Mouse (Mus musculus) MEL (cell line): ENCODE results near the gene Enpp6. TPM values are rescaled to one million over a fixed set of nuclear protein-coding genes. Genes with fewer than 3 reads are reported as not detected.

Source experiments
- DNase-seq: peaks from one replicate; pipeline ENCODE4 v3.0.0; 2011; ENCODE audit warnings: low read depth, low spot score
- H3K27ac ChIP-seq: 2 replicates; pipeline ENCODE4 v1.5.1; 2012; ENCODE audit warnings: low read depth, mild to moderate bottlenecking, control low read depth, low read length, moderate library complexity; ENCODE audit not compliant: control insufficient read depth
- H3K27me3 ChIP-seq, 2 experiments: fragments of 150-350 bp in 1 of 2; sonication (generic) in 1 of 2; 2 replicates each; pipeline ENCODE4 v1.6.1; 2012; ENCODE audit warnings: low read length in 2 of 2, mild to moderate bottlenecking in 2 of 2, improper control_type of control experiment in 1 of 2, moderate library complexity in 1 of 2; ENCODE audit not compliant: insufficient read depth in 2 of 2, control insufficient read depth in 1 of 2
- H3K36me3 ChIP-seq, 2 experiments: 2 replicates each; pipeline ENCODE4 v1.6.1; 2012 to 2014; ENCODE audit warnings: low read length in 2 of 2, improper control_type of control experiment in 1 of 2, inconsistent platforms in 1 of 2, mild to moderate bottlenecking in 1 of 2; ENCODE audit not compliant: insufficient read depth in 2 of 2, control insufficient read depth in 1 of 2
- H3K4me1 ChIP-seq, 2 experiments: fragments of 150-350 bp in 1 of 2; sonication (generic) in 1 of 2; 2 replicates each; pipeline ENCODE4 v1.6.1; 2012; ENCODE audit warnings: low read length in 2 of 2, improper control_type of control experiment in 1 of 2, mild to moderate bottlenecking in 1 of 2; ENCODE audit not compliant: insufficient read depth in 2 of 2, control insufficient read depth in 1 of 2
- H3K4me3 ChIP-seq, 2 experiments: fragments of 150-350 bp in 1 of 2; sonication (generic) in 1 of 2; 2 replicates each; pipeline ENCODE4 v1.5.1; 2012; ENCODE audit warnings: low read depth in 2 of 2, low read length in 2 of 2, mild to moderate bottlenecking in 2 of 2, moderate library complexity in 2 of 2, control low read depth in 1 of 2, improper control_type of control experiment in 1 of 2; ENCODE audit not compliant: control insufficient read depth in 1 of 2, insufficient read depth in 1 of 2
- H3K79me2 ChIP-seq: 2 replicates; pipeline ENCODE4 v1.6.1; 2012; ENCODE audit warnings: mild to moderate bottlenecking, low read length, moderate library complexity; ENCODE audit not compliant: control insufficient read depth, poor library complexity, insufficient read depth
- H3K9ac ChIP-seq: 2 replicates; pipeline ENCODE4 v1.6.1; 2012; ENCODE audit warnings: low read depth, mild to moderate bottlenecking, control low read depth, low read length, moderate library complexity; ENCODE audit not compliant: control insufficient read depth, poor library complexity, severe bottlenecking
- H3K9me3 ChIP-seq: fragments of 150-350 bp; sonication (generic); replicated peaks from 2 replicates; pipeline ENCODE4 v1.6.1; 2012; ENCODE audit warnings: mild to moderate bottlenecking, low read length, improper control_type of control experiment, moderate library complexity; ENCODE audit not compliant: insufficient read depth
- E2F4 ChIP-seq: IDR thresholded peaks from 2 replicates; pipeline ENCODE4 v1.6.1; 2011; ENCODE audit warnings: low read depth, low read length, improper control_type of control experiment, borderline replicate concordance
- EP300 ChIP-seq, 2 experiments: IDR thresholded peaks; 2 replicates each; pipeline ENCODE4 v1.6.1; 2011; ENCODE audit warnings: improper control_type of control experiment in 2 of 2, low read length in 2 of 2, low read depth in 1 of 2, mild to moderate bottlenecking in 1 of 2
- GABPA ChIP-seq: IDR thresholded peaks from 2 replicates; pipeline ENCODE4 v1.6.1; 2012; ENCODE audit warnings: low read depth, mild to moderate bottlenecking, inconsistent platforms, low read length, improper control_type of control experiment, moderate library complexity
- GATA1 ChIP-seq: IDR thresholded peaks from 2 replicates; pipeline ENCODE4 v1.6.1; 2011; ENCODE audit warnings: low read depth, low read length, improper control_type of control experiment
- KAT2A ChIP-seq: conservative IDR thresholded peaks from 2 replicates; pipeline ENCODE4 v1.6.1; 2012; ENCODE audit warnings: low read depth, low read length, improper control_type of control experiment, inconsistent platforms
- MAFK ChIP-seq: IDR thresholded peaks from 2 replicates; pipeline ENCODE4 v1.6.1; 2011; ENCODE audit warnings: low read depth, mild to moderate bottlenecking, low read length, improper control_type of control experiment, borderline replicate concordance
- MAZ ChIP-seq: IDR thresholded peaks from 2 replicates; pipeline ENCODE4 v1.6.1; 2012; ENCODE audit warnings: low read depth, mild to moderate bottlenecking, inconsistent platforms, low read length, improper control_type of control experiment
- MXI1 ChIP-seq: IDR thresholded peaks from 2 replicates; pipeline ENCODE4 v1.6.1; 2011; ENCODE audit warnings: mild to moderate bottlenecking, low read depth, low read length, improper control_type of control experiment
- POLR2A ChIP-seq, 2 experiments: IDR thresholded peaks; 2 replicates each; pipeline ENCODE4 v1.6.1; 2011 to 2012; ENCODE audit warnings: low read length in 2 of 2, mild to moderate bottlenecking in 2 of 2, control low read depth in 1 of 2, improper control_type of control experiment in 1 of 2, low read depth in 1 of 2, moderate library complexity in 1 of 2; ENCODE audit not compliant: control insufficient read depth in 1 of 2, insufficient read depth in 1 of 2, poor library complexity in 1 of 2
- POLR2AphosphoS5 ChIP-seq: IDR thresholded peaks from 2 replicates; pipeline ENCODE4 v1.6.1; 2012; ENCODE audit warnings: low read depth, borderline replicate concordance, mild to moderate bottlenecking, inconsistent platforms, low read length, moderate library complexity, mixed read lengths
- RAD21 ChIP-seq: IDR thresholded peaks from 2 replicates; pipeline ENCODE4 v1.6.1; 2011; ENCODE audit warnings: mild to moderate bottlenecking, low read depth, low read length, improper control_type of control experiment
- RCOR1 ChIP-seq: IDR thresholded peaks from 2 replicates; pipeline ENCODE4 v1.6.1; 2012; ENCODE audit warnings: low read depth, mild to moderate bottlenecking, inconsistent platforms, low read length, improper control_type of control experiment
- SIN3A ChIP-seq: IDR thresholded peaks from 2 replicates; pipeline ENCODE4 v1.6.1; 2012; ENCODE audit warnings: low read length, improper control_type of control experiment, inconsistent platforms
- TAL1 ChIP-seq: IDR thresholded peaks from 2 replicates; pipeline ENCODE4 v1.6.1; 2012; ENCODE audit warnings: mild to moderate bottlenecking, inconsistent platforms, low read length, moderate library complexity, mixed read lengths
- TBP ChIP-seq: IDR thresholded peaks from 2 replicates; pipeline ENCODE4 v1.8.0; 2011; ENCODE audit warnings: low read depth, low read length, improper control_type of control experiment
- USF2 ChIP-seq, 2 experiments: IDR thresholded peaks; 2 replicates each; pipeline ENCODE4 v1.6.1; 2011 to 2012; ENCODE audit warnings: improper control_type of control experiment in 2 of 2, low read length in 2 of 2, borderline replicate concordance in 1 of 2, inconsistent platforms in 1 of 2, low read depth in 1 of 2, mild to moderate bottlenecking in 1 of 2; ENCODE audit not compliant: insufficient read depth in 1 of 2
- ZMIZ1 ChIP-seq: IDR thresholded peaks from 2 replicates; pipeline ENCODE4 v1.6.1; 2012; ENCODE audit warnings: low read depth, mild to moderate bottlenecking, inconsistent platforms, low read length, improper control_type of control experiment, moderate library complexity
- polyA plus RNA-seq, 2 experiments: library from polyadenylated mRNA; stranded (reverse) in 1 of 2; unstranded in 1 of 2; fragments of >175 nt in 1 of 2; fragments of >200 nt in 1 of 2; gene quantifications; 2 replicates each; pipeline versions ENCODE4 v1.2.1 to v1.2.4; 2012; ENCODE audit warnings: low replicate concordance in 2 of 2, low read depth in 1 of 2; ENCODE audit not compliant: insufficient read length in 2 of 2, insufficient read depth in 1 of 2, missing spikeins in 1 of 2
- total RNA-seq: library from RNA; depleted of rRNA; stranded (reverse); fragments of 300-350 nt; gene quantifications from 2 replicates; pipeline ENCODE4 v1.2.3, GENCODE M21; 2012

Gene Enpp6
- total and polyA plus RNA-seq, 3 experiments = not detected

DNA sequence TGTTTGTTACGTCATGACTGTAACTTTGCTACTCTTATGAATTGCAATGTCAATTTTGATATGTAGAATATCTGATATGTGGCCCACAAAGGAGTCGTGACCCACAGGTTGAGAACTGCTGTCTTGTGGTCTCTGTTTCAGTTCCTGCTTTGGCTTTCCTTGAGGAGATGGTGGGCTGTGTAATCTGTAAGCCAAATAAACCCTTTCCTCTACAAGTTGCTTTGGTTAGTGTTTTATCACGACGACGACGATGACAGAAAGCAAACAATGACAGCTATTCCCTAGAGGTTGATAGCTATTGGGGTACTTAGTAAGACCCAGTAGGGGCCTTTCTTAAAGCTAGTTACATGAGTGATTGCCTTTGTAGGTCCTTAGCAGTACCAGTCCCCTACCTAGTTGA, 4.5 kb upstream of the Enpp6 start:
- no peak overlapping the region for H3K4me3 ChIP-seq
- peaks cover 0 to 2% of the 10 kb centered on the region in 2 experiments; a peak in 1 of 4 replicates for H3K27me3 ChIP-seq
- TF ChIP-seq USF2 (IDR thresholded peaks at IDR 0.05; ENCODE audit: borderline replicate concordance in 1 of 2, insufficient read depth in 1 of 2, low read depth in 1 of 2, low read length in 2 of 2) = no peak
- TF ChIP-seq KAT2A = no peak
- no peak for TF ChIP-seq MXI1
- H3K9ac ChIP-seq = no peak overlapping the region
- no peaks in the 10 kb centered on the region for H3K9me3 ChIP-seq
- H3K27ac ChIP-seq = no peak overlapping the region
- H3K4me1 ChIP-seq = no peaks in the 10 kb centered on the region
- no peaks in the 10 kb centered on the region for H3K36me3 ChIP-seq
- no peak for DNase-seq
- H3K79me2 ChIP-seq = no peaks in the 10 kb centered on the region

DNA sequence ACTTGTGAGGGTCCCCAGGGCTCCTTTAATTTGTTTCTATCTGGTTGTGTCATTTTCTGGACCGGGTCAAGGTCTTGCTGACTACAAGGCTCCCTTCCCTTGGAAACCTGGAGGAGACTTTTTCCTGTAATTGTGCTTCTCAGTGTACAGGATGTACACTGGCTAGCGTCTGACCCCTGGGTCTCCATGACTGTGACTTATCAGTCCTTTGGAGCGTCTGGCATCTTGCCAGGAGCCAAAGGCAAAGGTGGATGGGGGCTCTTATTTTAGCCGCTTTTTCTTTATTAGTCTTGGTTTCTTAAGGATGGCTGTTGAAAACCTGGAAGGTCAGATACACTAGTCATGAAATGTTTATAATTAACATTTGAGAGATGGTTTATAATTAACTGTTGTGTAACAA, 3.9 kb upstream of the Enpp6 start:
- Histone ChIP-seq H3K9ac (no peak overlapping the region), H3K9me3 (no peaks in the 10 kb centered on the region), H3K79me2 (no peaks in the 10 kb centered on the region), H3K27ac (no peak overlapping the region), H3K27me3 (peaks cover 0 to 2% of the 10 kb centered on the region in 2 experiments; a peak in 1 of 4 replicates), H3K36me3 (no peaks in the 10 kb centered on the region)
- no peak for DNase-seq
- TF ChIP-seq ZMIZ1 = no peak
- no peak for TF ChIP-seq E2F4
- TF ChIP-seq MAFK = no peak
- TF ChIP-seq MAZ = no peak
- TF ChIP-seq POLR2AphosphoS5 = no peak
- TF ChIP-seq RAD21 = no peak
- no peak for TF ChIP-seq EP300 (IDR thresholded peaks at IDR 0.05; ENCODE audit: low read depth in 1 of 2, low read length in 2 of 2)
- no peak for TF ChIP-seq RCOR1
- no peak for TF ChIP-seq GABPA
- TF ChIP-seq SIN3A = no peak
- TF ChIP-seq GATA1 = no peak
- no peak for TF ChIP-seq TAL1
- TF ChIP-seq POLR2A (IDR thresholded peaks at IDR 0.05; ENCODE audit: control insufficient read depth in 1 of 2, insufficient read depth in 1 of 2, low read depth in 1 of 2, low read length in 2 of 2, poor library complexity in 1 of 2) = no peak
- TF ChIP-seq TBP = no peak
- TF ChIP-seq, all 39 proteins: peak for 0
- Histone ChIP-seq H3K4me1 (no peaks in the 10 kb centered on the region), H3K4me3 (no peak overlapping the region)
